Mouse (Mus musculus) MEL (cell line): ENCODE data around the gene Wdsub1. TPM values are rescaled to one million over a fixed set of nuclear protein-coding genes. Genes with fewer than 3 reads are reported as not detected.

Experiments
- DNase-seq: peaks from one replicate; pipeline ENCODE4 v3.0.0; 2011; ENCODE audit warnings: low read depth, low spot score
- H3K27ac ChIP-seq: 2 replicates; pipeline ENCODE4 v1.5.1; 2012; ENCODE audit warnings: low read depth, mild to moderate bottlenecking, control low read depth, low read length, moderate library complexity; ENCODE audit not compliant: control insufficient read depth
- H3K27me3 ChIP-seq, 2 experiments: fragments of 150-350 bp in 1 of 2; sonication (generic) in 1 of 2; 2 replicates each; pipeline ENCODE4 v1.6.1; 2012; ENCODE audit warnings: low read length in 2 of 2, mild to moderate bottlenecking in 2 of 2, improper control_type of control experiment in 1 of 2, moderate library complexity in 1 of 2; ENCODE audit not compliant: insufficient read depth in 2 of 2, control insufficient read depth in 1 of 2
- H3K36me3 ChIP-seq, 2 experiments: 2 replicates each; pipeline ENCODE4 v1.6.1; 2012 to 2014; ENCODE audit warnings: low read length in 2 of 2, improper control_type of control experiment in 1 of 2, inconsistent platforms in 1 of 2, mild to moderate bottlenecking in 1 of 2; ENCODE audit not compliant: insufficient read depth in 2 of 2, control insufficient read depth in 1 of 2
- H3K4me1 ChIP-seq, 2 experiments: fragments of 150-350 bp in 1 of 2; sonication (generic) in 1 of 2; 2 replicates each; pipeline ENCODE4 v1.6.1; 2012; ENCODE audit warnings: low read length in 2 of 2, improper control_type of control experiment in 1 of 2, mild to moderate bottlenecking in 1 of 2; ENCODE audit not compliant: insufficient read depth in 2 of 2, control insufficient read depth in 1 of 2
- H3K4me3 ChIP-seq, 2 experiments: fragments of 150-350 bp in 1 of 2; sonication (generic) in 1 of 2; 2 replicates each; pipeline ENCODE4 v1.5.1; 2012; ENCODE audit warnings: low read depth in 2 of 2, low read length in 2 of 2, mild to moderate bottlenecking in 2 of 2, moderate library complexity in 2 of 2, control low read depth in 1 of 2, improper control_type of control experiment in 1 of 2; ENCODE audit not compliant: control insufficient read depth in 1 of 2, insufficient read depth in 1 of 2
- H3K79me2 ChIP-seq: 2 replicates; pipeline ENCODE4 v1.6.1; 2012; ENCODE audit warnings: mild to moderate bottlenecking, low read length, moderate library complexity; ENCODE audit not compliant: control insufficient read depth, poor library complexity, insufficient read depth
- H3K9ac ChIP-seq: 2 replicates; pipeline ENCODE4 v1.6.1; 2012; ENCODE audit warnings: low read depth, mild to moderate bottlenecking, control low read depth, low read length, moderate library complexity; ENCODE audit not compliant: control insufficient read depth, poor library complexity, severe bottlenecking
- H3K9me3 ChIP-seq: fragments of 150-350 bp; sonication (generic); replicated peaks from 2 replicates; pipeline ENCODE4 v1.6.1; 2012; ENCODE audit warnings: mild to moderate bottlenecking, low read length, improper control_type of control experiment, moderate library complexity; ENCODE audit not compliant: insufficient read depth
- CHD2 ChIP-seq: IDR thresholded peaks from 2 replicates; pipeline ENCODE4 v1.6.1; 2011; ENCODE audit warnings: low read length, improper control_type of control experiment
- CTCF ChIP-seq, 3 experiments: IDR thresholded peaks in 2 of 3; conservative IDR thresholded peaks in 1 of 3; 2 replicates each; pipeline ENCODE4 v1.5.1; 2011 to 2012; ENCODE audit warnings: low read length in 3 of 3, low read depth in 2 of 3, mild to moderate bottlenecking in 2 of 3, improper control_type of control experiment in 1 of 3, inconsistent platforms in 1 of 3, mixed read lengths in 1 of 3, moderate library complexity in 1 of 3; ENCODE audit not compliant: control insufficient read depth in 1 of 3, insufficient read depth in 1 of 3, poor library complexity in 1 of 3, severe bottlenecking in 1 of 3
- E2F4 ChIP-seq: IDR thresholded peaks from 2 replicates; pipeline ENCODE4 v1.6.1; 2011; ENCODE audit warnings: low read depth, low read length, improper control_type of control experiment, borderline replicate concordance
- ELF1 ChIP-seq: IDR thresholded peaks from 2 replicates; pipeline ENCODE4 v1.6.1; 2014; ENCODE audit warnings: low read depth, mild to moderate bottlenecking, inconsistent platforms, low read length, improper control_type of control experiment, moderate library complexity
- GABPA ChIP-seq: IDR thresholded peaks from 2 replicates; pipeline ENCODE4 v1.6.1; 2012; ENCODE audit warnings: low read depth, mild to moderate bottlenecking, inconsistent platforms, low read length, improper control_type of control experiment, moderate library complexity
- GATA1 ChIP-seq: IDR thresholded peaks from 2 replicates; pipeline ENCODE4 v1.6.1; 2011; ENCODE audit warnings: low read depth, low read length, improper control_type of control experiment
- KAT2A ChIP-seq: conservative IDR thresholded peaks from 2 replicates; pipeline ENCODE4 v1.6.1; 2012; ENCODE audit warnings: low read depth, low read length, improper control_type of control experiment, inconsistent platforms
- MAFK ChIP-seq: IDR thresholded peaks from 2 replicates; pipeline ENCODE4 v1.6.1; 2011; ENCODE audit warnings: low read depth, mild to moderate bottlenecking, low read length, improper control_type of control experiment, borderline replicate concordance
- MAX ChIP-seq: IDR thresholded peaks from 2 replicates; pipeline ENCODE4 v1.6.1; 2011; ENCODE audit warnings: low read length, improper control_type of control experiment
- MAZ ChIP-seq: IDR thresholded peaks from 2 replicates; pipeline ENCODE4 v1.6.1; 2012; ENCODE audit warnings: low read depth, mild to moderate bottlenecking, inconsistent platforms, low read length, improper control_type of control experiment
- MEF2A ChIP-seq: IDR thresholded peaks from 2 replicates; pipeline ENCODE4 v1.6.1; 2014; ENCODE audit warnings: low read depth, mild to moderate bottlenecking, inconsistent platforms, low read length, improper control_type of control experiment; ENCODE audit not compliant: poor library complexity, insufficient replicate concordance, severe bottlenecking; ENCODE audit errors: extremely low read depth
- MYB ChIP-seq: IDR thresholded peaks from 2 replicates; pipeline ENCODE4 v1.6.1; 2011; ENCODE audit warnings: mild to moderate bottlenecking, low read depth, low read length, improper control_type of control experiment
- MYC ChIP-seq: IDR thresholded peaks from 2 replicates; pipeline ENCODE4 v1.6.1; 2011; ENCODE audit warnings: low read depth, mild to moderate bottlenecking, low read length, improper control_type of control experiment, moderate library complexity
- NELFE ChIP-seq: IDR thresholded peaks from 2 replicates; pipeline ENCODE4 v1.6.1; 2011; ENCODE audit warnings: low read depth, low read length, improper control_type of control experiment
- NRF1 ChIP-seq: IDR thresholded peaks from 2 replicates; pipeline ENCODE4 v1.6.1; 2014; ENCODE audit warnings: low read depth, mild to moderate bottlenecking, inconsistent platforms, low read length, improper control_type of control experiment, moderate library complexity; ENCODE audit not compliant: poor library complexity, insufficient read depth, severe bottlenecking
- POLR2AphosphoS2 ChIP-seq: IDR thresholded peaks from 2 replicates; pipeline ENCODE4 v1.6.1; 2011; ENCODE audit warnings: low read length, improper control_type of control experiment
- RCOR1 ChIP-seq: IDR thresholded peaks from 2 replicates; pipeline ENCODE4 v1.6.1; 2012; ENCODE audit warnings: low read depth, mild to moderate bottlenecking, inconsistent platforms, low read length, improper control_type of control experiment
- TAL1 ChIP-seq: IDR thresholded peaks from 2 replicates; pipeline ENCODE4 v1.6.1; 2012; ENCODE audit warnings: mild to moderate bottlenecking, inconsistent platforms, low read length, moderate library complexity, mixed read lengths
- TCF12 ChIP-seq: IDR thresholded peaks from 2 replicates; pipeline ENCODE4 v1.6.1; 2014; ENCODE audit warnings: low read depth, mild to moderate bottlenecking, inconsistent platforms, low read length, improper control_type of control experiment, moderate library complexity
- UBTF ChIP-seq: IDR thresholded peaks from 2 replicates; pipeline ENCODE4 v1.6.1; 2012; ENCODE audit warnings: low read depth, mild to moderate bottlenecking, inconsistent platforms, low read length, improper control_type of control experiment, moderate library complexity, borderline replicate concordance; ENCODE audit not compliant: insufficient read depth
- USF1 ChIP-seq: IDR thresholded peaks from 2 replicates; pipeline ENCODE4 v1.6.1; 2014; ENCODE audit warnings: low read depth, mild to moderate bottlenecking, inconsistent platforms, low read length, improper control_type of control experiment, moderate library complexity
- USF2 ChIP-seq, 2 experiments: IDR thresholded peaks; 2 replicates each; pipeline ENCODE4 v1.6.1; 2011 to 2012; ENCODE audit warnings: improper control_type of control experiment in 2 of 2, low read length in 2 of 2, borderline replicate concordance in 1 of 2, inconsistent platforms in 1 of 2, low read depth in 1 of 2, mild to moderate bottlenecking in 1 of 2; ENCODE audit not compliant: insufficient read depth in 1 of 2
- ZC3H11A ChIP-seq: IDR thresholded peaks from 2 replicates; pipeline ENCODE4 v1.6.1; 2012; ENCODE audit warnings: low read depth, mild to moderate bottlenecking, inconsistent platforms, low read length, improper control_type of control experiment
- ZKSCAN1 ChIP-seq: IDR thresholded peaks from 2 replicates; pipeline ENCODE4 v1.6.1; 2012; ENCODE audit warnings: low read depth, mild to moderate bottlenecking, inconsistent platforms, low read length, improper control_type of control experiment, moderate library complexity
- ZMIZ1 ChIP-seq: IDR thresholded peaks from 2 replicates; pipeline ENCODE4 v1.6.1; 2012; ENCODE audit warnings: low read depth, mild to moderate bottlenecking, inconsistent platforms, low read length, improper control_type of control experiment, moderate library complexity
- ZNF384 ChIP-seq: IDR thresholded peaks from 2 replicates; pipeline ENCODE4 v1.6.1; 2012; ENCODE audit warnings: low read depth, mild to moderate bottlenecking, inconsistent platforms, low read length, improper control_type of control experiment
- polyA plus RNA-seq, 2 experiments: library from polyadenylated mRNA; stranded (reverse) in 1 of 2; unstranded in 1 of 2; fragments of >175 nt in 1 of 2; fragments of >200 nt in 1 of 2; gene quantifications; 2 replicates each; pipeline versions ENCODE4 v1.2.1 to v1.2.4; 2012; ENCODE audit warnings: low replicate concordance in 2 of 2, low read depth in 1 of 2; ENCODE audit not compliant: insufficient read length in 2 of 2, insufficient read depth in 1 of 2, missing spikeins in 1 of 2
- total RNA-seq: library from RNA; depleted of rRNA; stranded (reverse); fragments of 300-350 nt; gene quantifications from 2 replicates; pipeline ENCODE4 v1.2.3, GENCODE M21; 2012

Gene Wdsub1
- total and polyA plus RNA-seq, 3 experiments = 16.5 to 19.5 TPM; not detected in 1

DNA sequence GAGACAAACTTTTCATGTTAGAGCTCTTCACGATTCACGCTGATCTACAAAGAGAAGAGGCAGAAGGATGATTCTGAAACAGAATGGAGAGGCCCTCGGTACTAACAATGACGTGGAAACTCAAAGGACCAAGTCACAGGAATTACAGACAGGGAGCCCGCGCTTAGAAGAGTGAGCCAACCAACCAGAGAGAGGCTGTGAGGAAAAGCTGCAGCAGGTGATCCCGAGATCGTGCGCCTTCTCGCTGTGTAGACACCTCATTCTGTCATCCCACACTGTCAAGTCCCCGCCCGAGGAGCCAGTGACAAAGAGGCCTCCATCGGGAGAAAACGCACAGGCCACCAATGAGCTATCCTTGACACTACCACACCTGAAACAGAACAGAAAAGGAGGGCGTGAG lies 5.9 kb downstream of the Wdsub1 start:
- DNase-seq = no peak
- H3K4me3 ChIP-seq = no peak overlapping the region
- 0 out of 4 replicates have a peak, but pooled peaks cover 2 to 4% of the 10 kb centered on the region in 2 experiments for H3K4me1 ChIP-seq
- H3K36me3 ChIP-seq = no peaks in the 10 kb centered on the region
- H3K9ac ChIP-seq = no peak overlapping the region
- no peaks in the 10 kb centered on the region for H3K79me2 ChIP-seq
- H3K9me3 ChIP-seq = no peaks in the 10 kb centered on the region
- H3K27me3 ChIP-seq = no peaks in the 10 kb centered on the region
- TF ChIP-seq MAFK = no peak
- no peak for TF ChIP-seq CTCF (IDR thresholded peaks at IDR 0.05 in 2 of 3, conservative IDR thresholded peaks at IDR 0.05 in 1 of 3; ENCODE audit: control insufficient read depth in 1 of 3, insufficient read depth in 1 of 3, low read depth in 2 of 3, low read length in 3 of 3, poor library complexity in 1 of 3, severe bottlenecking in 1 of 3)
- no peak for TF ChIP-seq ZMIZ1
- TF ChIP-seq TCF12 = no peak
- no peak for TF ChIP-seq ZKSCAN1
- TF ChIP-seq TAL1 = no peak
- TF ChIP-seq ZC3H11A = no peak
- no peak for TF ChIP-seq KAT2A
- TF ChIP-seq ELF1 = no peak
- no peak for TF ChIP-seq E2F4
- H3K27ac ChIP-seq = no peak overlapping the region

DNA sequence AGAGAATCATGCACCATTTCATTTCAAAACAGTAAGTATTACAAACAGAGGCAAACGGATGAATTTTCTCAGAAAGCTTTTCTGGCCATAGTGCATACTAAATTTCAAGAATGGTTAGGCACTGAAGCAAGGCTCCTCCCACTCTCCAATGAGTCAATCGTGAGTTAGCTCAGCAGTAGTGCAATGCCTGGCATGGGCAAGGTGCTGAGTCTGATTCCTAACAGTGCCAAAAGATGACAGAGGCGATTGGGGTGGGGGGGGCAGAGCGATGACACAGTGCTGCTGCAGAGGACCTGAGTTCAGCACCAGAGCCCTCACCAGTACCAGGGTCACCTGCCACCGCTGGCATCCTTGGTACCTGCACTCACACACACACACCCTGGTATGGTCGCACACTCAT lies 11.9 kb downstream of the Wdsub1 start:
- H3K9me3 ChIP-seq = no peaks in the 10 kb centered on the region
- H3K79me2 ChIP-seq = no peaks in the 10 kb centered on the region
- no peaks in the 10 kb centered on the region for H3K27me3 ChIP-seq
- DNase-seq = no peak
- H3K9ac ChIP-seq = no peak overlapping the region
- H3K4me1 ChIP-seq = no peaks in the 10 kb centered on the region
- TF ChIP-seq MAFK (no peak), NELFE (no peak), TAL1 (no peak), GABPA (no peak), MAZ (no peak), ZKSCAN1 (no peak), KAT2A (no peak)
- no peak overlapping the region for H3K4me3 ChIP-seq
- H3K36me3 ChIP-seq = no peaks in the 10 kb centered on the region
- H3K27ac ChIP-seq = no peak overlapping the region

GRCm38 (mm10) chr2:59862618-59863017 lies 19.8 kb downstream of the Wdsub1 start:
- H3K36me3 ChIP-seq = no peaks in the 10 kb centered on the region
- no peak overlapping the region for H3K4me3 ChIP-seq
- no peaks in the 10 kb centered on the region for H3K9me3 ChIP-seq
- H3K9ac ChIP-seq = no peak overlapping the region
- no peak overlapping the region for H3K27ac ChIP-seq
- no peaks in the 10 kb centered on the region for H3K79me2 ChIP-seq
- no peaks in the 10 kb centered on the region for H3K4me1 ChIP-seq
- H3K27me3 ChIP-seq = no peaks in the 10 kb centered on the region
- DNase-seq = no peak
- TF ChIP-seq GATA1 (no peak), MAX (no peak), ELF1 (no peak), MAFK (no peak), MYB (no peak), MYC (no peak), NRF1 (no peak), USF1 (no peak), CHD2 (no peak), UBTF (no peak), TCF12 (no peak), USF2 (IDR thresholded peaks at IDR 0.05; ENCODE audit: borderline replicate concordance in 1 of 2, insufficient read depth in 1 of 2, low read depth in 1 of 2, low read length in 2 of 2) (no peak), ZNF384 (no peak), MEF2A (no peak), POLR2AphosphoS2 (no peak), ZKSCAN1 (no peak), RCOR1 (no peak)
